Mouse (Mus musculus) heart, postnatal 36 days (tissue): ENCODE data around the gene Sphk1. TPM values are rescaled to one million over a fixed set of nuclear protein-coding genes. Genes with fewer than 3 reads are reported as not detected.

ENCODE experiments used
- DNase-seq, 2 experiments: peaks; one replicate each; pipeline ENCODE4 v3.0.0; 2021 to 2022
- intact Hi-C: fragments of 180-260 bp; cut with DNase I; formaldehyde crosslinking; loops from one replicate; pipeline ENCODE4 v1.15.1; 2025
- total RNA-seq, 2 experiments: library from RNA; stranded (reverse); gene quantifications; 2 replicates each; pipeline ENCODE4 v1.2.3; 2021

Gene Sphk1
- total RNA-seq, 2 experiments from 2014 or later, result 1.0 to 1.2 TPM

GRCm38 (mm10) chr11:116534154-116534865 is 3.6 kb downstream of the Sphk1 start:
- DNase-seq, result peak; percentile 74 to 78
- intact Hi-C loops, result loop anchor here (1.0 kb wide), 1 partner anchor 33 kb away; no protein-coding TSS in a partner anchor

- no peak for DNase-seq
- intact Hi-C loops, result loop anchor here (5.0 kb wide), 1 partner anchor 204 kb away; no protein-coding TSS in a partner anchor
Observed at GRCm38 (mm10) chr11:116536685-116537084, 6.0 kb downstream of the Sphk1 start.

- intact Hi-C loops, result loop anchor here (5.0 kb wide), 1 partner anchor 205 kb away; no protein-coding TSS in a partner anchor
- no peak for DNase-seq
Observed at GRCm38 (mm10) chr11:116537388-116537787, 6.7 kb downstream of the Sphk1 start.

DNA sequence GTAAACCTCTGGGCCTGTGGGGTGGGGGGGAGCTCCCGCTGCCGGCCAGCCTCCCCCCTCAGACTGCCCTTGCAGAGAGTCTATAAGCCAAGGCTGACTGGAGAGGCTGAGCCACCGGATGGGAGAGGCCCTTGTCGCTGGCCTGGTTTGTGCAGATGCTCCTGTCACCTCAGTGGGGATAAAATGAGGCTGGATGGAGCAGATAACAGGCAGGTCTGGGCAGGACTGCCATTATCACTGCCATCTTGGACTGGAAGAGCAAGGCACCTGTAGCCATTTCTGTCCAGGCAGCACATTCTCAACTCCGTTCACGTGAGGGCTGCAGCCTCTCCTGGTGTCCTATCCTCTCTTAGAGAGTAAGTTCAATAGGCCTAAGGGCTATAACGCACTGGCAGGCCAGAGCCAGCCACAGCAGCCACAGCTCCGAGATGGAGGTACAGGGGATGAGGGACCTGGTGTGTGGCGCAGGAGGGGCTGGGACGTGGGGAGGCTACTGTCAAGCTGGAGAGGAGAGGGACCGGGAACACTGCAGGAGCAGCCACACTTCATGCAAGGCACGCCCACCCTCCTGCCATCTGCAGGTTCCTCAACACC is 7.5 kb downstream of the Sphk1 start:
- no peak for DNase-seq
- intact Hi-C loops, result loop anchor here (5.0 kb wide), 1 partner anchor 206 kb away; no protein-coding TSS in a partner anchor

DNA sequence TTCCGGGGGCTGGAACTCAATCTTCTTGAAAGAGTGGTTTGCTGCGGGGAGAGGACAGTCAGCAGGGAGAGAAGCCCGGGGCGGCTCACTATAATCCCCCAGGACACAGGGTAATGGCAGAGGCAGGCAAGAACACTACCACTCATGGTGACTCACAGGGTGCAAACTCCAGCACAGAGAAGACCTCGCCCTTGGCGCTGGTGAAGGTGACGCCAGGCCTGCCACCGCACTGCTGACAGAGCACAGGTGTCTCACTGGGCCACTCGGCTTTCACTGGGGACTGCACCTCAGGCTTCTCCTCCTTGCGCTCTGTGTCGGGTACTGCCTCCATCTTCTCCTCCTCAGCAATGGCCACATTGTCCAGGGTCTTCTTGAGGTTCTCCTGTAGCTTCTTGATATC is 10.5 kb downstream of the Sphk1 start:
- no peak for DNase-seq
- intact Hi-C loops, result no loop called here

DNA sequence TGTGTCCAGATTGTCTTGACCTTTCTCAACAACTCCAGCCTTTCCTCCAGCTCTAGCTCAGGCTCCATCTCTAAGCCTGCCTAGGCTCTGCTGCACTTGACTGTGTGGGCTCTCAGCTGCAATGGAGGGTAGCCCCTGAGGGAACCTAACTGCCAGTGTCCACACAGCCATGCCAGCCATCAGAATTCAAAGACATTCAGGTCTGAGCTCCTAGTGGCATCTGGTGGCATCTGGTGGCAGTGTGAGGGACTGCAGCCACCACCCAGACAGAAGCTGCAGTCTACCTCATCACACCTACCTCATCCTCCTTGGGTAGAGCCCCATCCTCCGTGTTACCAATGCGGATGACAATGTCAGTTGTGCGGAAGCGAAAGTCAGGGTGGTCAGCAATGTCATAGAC is 12.4 kb downstream of the Sphk1 start:
- intact Hi-C loops, result no loop called here

GRCm38 (mm10) chr11:116547296-116548060 is 16.8 kb downstream of the Sphk1 start:
- DNase-seq, result no peak
- intact Hi-C loops, result no loop called here

More for the DNA sequence above, 12.4 kb downstream of the Sphk1 start:
- DNase-seq, result no peak

GRCm38 (mm10) chr11:116548780-116549179 is 18.1 kb downstream of the Sphk1 start:
- intact Hi-C loops, result no loop called here
- DNase-seq, result no peak

GRCm38 (mm10) chr11:116549273-116550038 is 18.7 kb downstream of the Sphk1 start:
- intact Hi-C loops, result no loop called here
- no peak for DNase-seq

DNA sequence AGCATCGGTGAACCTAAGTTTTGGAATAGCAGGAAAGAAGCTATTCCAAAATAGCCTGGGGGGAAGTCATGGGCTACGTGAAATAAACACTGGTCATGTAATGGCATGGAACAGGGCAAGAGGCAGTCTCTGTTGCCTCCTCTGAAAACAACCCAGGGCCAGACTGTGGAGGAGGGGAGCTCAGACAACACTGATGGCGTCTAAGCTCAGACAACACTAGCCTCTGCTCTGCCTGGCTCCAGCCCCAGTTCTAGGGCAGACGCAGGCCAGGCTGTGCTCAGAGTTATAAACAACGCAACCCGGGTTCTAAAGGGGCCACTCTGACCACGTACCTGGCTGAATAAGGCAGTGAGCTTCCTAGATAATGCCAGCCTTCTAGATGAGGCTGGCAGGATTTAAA is 20.0 kb downstream of the Sphk1 start:
- intact Hi-C loops, result no loop called here

GRCm38 (mm10) chr11:116552194-116552593 is 21.5 kb downstream of the Sphk1 start:
- intact Hi-C loops, result no loop called here
- DNase-seq, result no peak

More for the DNA sequence above, 20.0 kb downstream of the Sphk1 start:
- DNase-seq, result no peak

- intact Hi-C loops, result loop anchor here (1.0 kb wide), 1 partner anchor 75 kb away; no protein-coding TSS in a partner anchor
- DNase-seq, result peak in 1 of 2 experiments; percentile 49
Observed at GRCm38 (mm10) chr11:116554171-116554878, 23.6 kb downstream of the Sphk1 start.

DNA sequence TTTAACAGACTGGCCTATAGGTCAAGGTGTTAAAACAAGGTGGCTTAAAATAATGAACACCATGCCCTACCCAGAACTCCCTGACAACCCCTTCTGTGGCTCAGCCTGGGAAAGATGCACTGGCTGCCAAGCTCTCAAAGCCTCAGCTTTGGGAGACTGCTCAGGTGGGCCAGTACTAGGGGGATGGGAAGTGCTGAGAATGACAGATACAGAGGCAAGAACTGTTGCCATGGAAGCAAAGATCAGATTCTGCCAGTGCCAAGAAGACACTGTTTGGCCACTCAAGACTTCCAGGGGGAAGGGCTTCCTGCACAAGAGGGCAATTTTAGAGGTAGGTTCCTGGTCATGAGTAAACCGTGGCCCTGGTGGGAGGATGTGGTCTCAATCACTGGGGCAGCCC is 24.8 kb downstream of the Sphk1 start:
- DNase-seq, result no peak
- intact Hi-C loops, result no loop called here

DNA sequence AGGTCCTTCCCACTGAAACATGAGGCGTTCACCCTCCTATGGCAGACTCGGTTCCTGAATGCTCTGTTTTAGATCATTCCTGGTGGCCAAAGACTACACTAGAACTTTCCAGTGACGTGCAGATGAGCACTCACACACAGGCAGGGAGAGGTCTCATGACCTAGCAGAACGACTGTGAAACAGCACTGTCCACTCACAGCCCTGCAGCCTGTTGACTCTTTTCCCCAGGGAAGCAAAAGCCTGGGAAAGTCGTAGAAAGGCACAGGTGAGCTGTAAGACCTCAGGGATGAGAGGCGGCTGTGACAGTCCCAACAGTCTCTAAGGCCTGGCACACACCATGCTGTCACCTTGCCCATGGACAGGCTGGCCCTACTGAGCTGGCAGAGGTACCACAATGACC is 25.6 kb downstream of the Sphk1 start:
- no peak for DNase-seq
- intact Hi-C loops, result no loop called here

GRCm38 (mm10) chr11:116565283-116566041 is 34.7 kb downstream of the Sphk1 start:
- intact Hi-C loops, result no loop called here
- no peak for DNase-seq

- DNase-seq, result no peak
- intact Hi-C loops, result no loop called here
Observed at GRCm38 (mm10) chr11:116567531-116567930, 36.8 kb downstream of the Sphk1 start.

DNA sequence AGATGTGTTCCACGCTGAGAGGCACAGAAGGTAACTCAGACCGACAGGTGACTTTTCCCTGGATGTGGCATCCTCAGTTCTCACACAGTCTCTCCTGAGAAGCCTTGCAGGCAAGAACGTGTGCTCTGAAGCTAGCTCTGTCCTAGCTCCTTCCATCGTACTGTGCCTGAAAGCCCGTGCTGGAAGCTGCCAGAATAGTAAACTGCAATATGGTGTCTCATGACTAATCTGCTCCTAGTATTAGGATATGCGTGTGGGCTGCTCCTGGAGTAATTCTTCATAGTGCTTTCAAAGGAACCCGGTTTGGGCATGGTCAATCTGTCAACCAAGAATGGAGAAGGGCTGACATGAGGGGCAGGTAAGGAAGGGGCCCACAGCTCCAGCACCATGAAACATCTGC is 40.1 kb downstream of the Sphk1 start:
- intact Hi-C loops, result no loop called here
- DNase-seq, result no peak

DNA sequence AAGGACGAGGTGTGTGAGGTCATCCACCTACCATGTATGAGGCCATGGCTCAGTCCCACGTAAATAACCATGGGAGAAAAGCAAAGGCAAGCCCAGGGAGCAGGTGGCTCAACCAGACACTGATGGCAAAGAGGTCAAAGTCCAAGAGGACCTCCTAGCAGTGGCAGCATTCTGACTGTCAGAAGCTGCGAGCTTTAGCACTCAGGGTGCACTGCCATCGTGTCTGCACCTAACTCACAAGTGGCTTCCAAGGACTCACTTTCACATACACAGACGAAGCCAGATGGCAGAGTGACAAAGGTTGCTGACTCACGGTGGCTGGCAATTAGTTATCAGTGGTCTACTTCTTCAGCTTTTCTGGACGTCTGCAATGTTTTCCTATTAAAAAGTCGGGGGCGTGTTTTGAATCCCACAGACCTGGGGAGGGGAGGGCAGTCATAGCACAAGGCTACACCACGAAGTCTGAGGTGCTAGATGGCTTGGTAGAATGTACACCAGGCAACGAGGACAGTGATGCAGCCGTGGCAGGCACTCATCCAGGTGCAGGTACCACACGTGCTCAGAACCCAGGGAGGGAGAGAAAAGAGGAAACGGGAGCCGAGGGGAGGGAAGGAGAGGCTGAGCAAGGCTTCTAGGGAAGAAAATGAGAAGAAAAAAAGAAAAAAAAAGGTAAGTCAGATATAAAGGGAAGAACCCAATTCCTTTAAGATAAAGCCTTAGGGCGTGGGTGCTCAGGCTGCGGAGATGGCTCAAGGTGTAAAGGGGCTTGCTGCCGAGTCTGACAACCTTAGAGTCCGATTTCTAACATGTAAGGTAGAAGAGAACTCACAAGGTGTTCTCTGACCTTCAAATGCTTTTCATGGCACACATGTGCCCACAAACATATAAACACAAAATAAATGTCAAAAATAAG is 41.3 kb downstream of the Sphk1 start:
- intact Hi-C loops, result no loop called here
- DNase-seq, result peak; percentile 57 to 64
